Mouse (Mus musculus) CH12.LX (cell line): ENCODE data around the gene Vangl2. TPM values are rescaled to one million over a fixed set of nuclear protein-coding genes. Genes with fewer than 3 reads are reported as not detected.
A peak's percentile ranks its signal among the peaks of the same experiment; 100 is the strongest.

Source experiments
- DNase-seq: peaks from one replicate; pipeline ENCODE4 v3.0.0-alpha.2; 2013; ENCODE audit errors: extremely low read depth
- H3K27ac ChIP-seq: 2 replicates; pipeline ENCODE4 v1.5.1; 2012; ENCODE audit warnings: low read depth, mild to moderate bottlenecking, control low read depth, moderate library complexity; ENCODE audit not compliant: insufficient read depth
- H3K27me3 ChIP-seq: replicated peaks from 2 replicates; pipeline ENCODE3; 2012; ENCODE audit warnings: inconsistent platforms
- H3K36me3 ChIP-seq, 2 experiments: replicated peaks in 1 of 2; 2 replicates each; pipeline versions ENCODE3 to v1.6.1; 2012; ENCODE audit warnings: inconsistent platforms in 1 of 2, low read length in 1 of 2, mild to moderate bottlenecking in 1 of 2, mixed read lengths in 1 of 2, moderate library complexity in 1 of 2; ENCODE audit not compliant: control insufficient read depth in 1 of 2, insufficient read depth in 1 of 2
- H3K4me1 ChIP-seq, 2 experiments: 2 replicates each; pipeline ENCODE4 v1.6.1; 2012; ENCODE audit warnings: inconsistent platforms in 1 of 2, moderate library complexity in 1 of 2; ENCODE audit not compliant: insufficient read depth in 2 of 2, control insufficient read depth in 1 of 2
- H3K4me2 ChIP-seq: 2 replicates; pipeline ENCODE4 v1.6.1; 2012; ENCODE audit warnings: low read depth, mild to moderate bottlenecking, control low read depth; ENCODE audit not compliant: poor library complexity, insufficient read depth, severe bottlenecking
- H3K4me3 ChIP-seq, 3 experiments: fragments of 150-350 bp in 1 of 3; sonication (generic) in 1 of 3; replicated peaks in 1 of 3; 2 replicates each; pipeline versions ENCODE3 to v1.5.1; 2011 to 2012; ENCODE audit warnings: low read depth in 2 of 3, low read length in 2 of 3, mild to moderate bottlenecking in 2 of 3, moderate library complexity in 2 of 3, control low read depth in 1 of 3, improper control_type of control experiment in 1 of 3, inconsistent platforms in 1 of 3, mixed read lengths in 1 of 3; ENCODE audit not compliant: poor library complexity in 1 of 3
- H3K79me2 ChIP-seq: replicated peaks from 2 replicates; pipeline ENCODE4 v1.6.1; 2012; ENCODE audit warnings: mild to moderate bottlenecking, moderate library complexity; ENCODE audit not compliant: control insufficient read depth, poor library complexity, insufficient read depth, severe bottlenecking; ENCODE audit errors: extremely low read depth
- H3K9ac ChIP-seq: 2 replicates; pipeline ENCODE4 v1.6.1; 2012; ENCODE audit warnings: low read depth, mild to moderate bottlenecking, control low read depth, moderate library complexity; ENCODE audit not compliant: insufficient read depth
- H3K9me3 ChIP-seq: replicated peaks from 2 replicates; pipeline ENCODE3; 2012; ENCODE audit warnings: low read length, inconsistent platforms, mixed read lengths
- CTCF ChIP-seq, 2 experiments: IDR thresholded peaks in 1 of 2; conservative IDR thresholded peaks in 1 of 2; 2 replicates each; pipeline ENCODE4 v1.5.1; 2011 to 2012; ENCODE audit warnings: low read depth in 2 of 2, low read length in 2 of 2, improper control_type of control experiment in 1 of 2, inconsistent platforms in 1 of 2, mild to moderate bottlenecking in 1 of 2, moderate library complexity in 1 of 2
- E2F4 ChIP-seq: IDR thresholded peaks from 2 replicates; pipeline ENCODE4 v1.6.1; 2011; ENCODE audit warnings: low read depth, low read length, improper control_type of control experiment; ENCODE audit not compliant: insufficient replicate concordance
- ELF1 ChIP-seq: IDR thresholded peaks from 2 replicates; pipeline ENCODE4 v1.6.1; 2014; ENCODE audit warnings: low read depth, mild to moderate bottlenecking, inconsistent platforms, low read length, improper control_type of control experiment
- EP300 ChIP-seq: IDR thresholded peaks from 2 replicates; pipeline ENCODE4 v1.6.1; 2011; ENCODE audit warnings: low read length, improper control_type of control experiment
- ETS1 ChIP-seq: conservative IDR thresholded peaks from 2 replicates; pipeline ENCODE4 v1.6.1; 2012; ENCODE audit warnings: low read depth, mild to moderate bottlenecking, inconsistent platforms, low read length, improper control_type of control experiment, moderate library complexity
- GABPA ChIP-seq: IDR thresholded peaks from 2 replicates; pipeline ENCODE4 v1.6.1; 2012; ENCODE audit warnings: low read depth, low read length, improper control_type of control experiment, inconsistent platforms; ENCODE audit not compliant: insufficient replicate concordance
- IRF4 ChIP-seq: IDR thresholded peaks from 2 replicates; pipeline ENCODE4 v1.6.1; 2014; ENCODE audit warnings: low read depth, mild to moderate bottlenecking, inconsistent platforms, low read length, improper control_type of control experiment
- JUN ChIP-seq: IDR thresholded peaks from 2 replicates; pipeline ENCODE4 v1.6.1; 2011; ENCODE audit warnings: low read depth, mild to moderate bottlenecking, low read length, improper control_type of control experiment, moderate library complexity; ENCODE audit not compliant: insufficient read depth
- JUND ChIP-seq: conservative IDR thresholded peaks from 2 replicates; pipeline ENCODE4 v1.6.1; 2011; ENCODE audit warnings: low read depth, low read length, improper control_type of control experiment
- KAT2A ChIP-seq: IDR thresholded peaks from 2 replicates; pipeline ENCODE4 v1.6.1; 2012; ENCODE audit warnings: low read length, improper control_type of control experiment, inconsistent platforms; ENCODE audit not compliant: insufficient replicate concordance
- MAFK ChIP-seq: IDR thresholded peaks from 2 replicates; pipeline ENCODE4 v1.6.1; 2011; ENCODE audit warnings: low read length, improper control_type of control experiment; ENCODE audit not compliant: insufficient replicate concordance
- MAX ChIP-seq: IDR thresholded peaks from 2 replicates; pipeline ENCODE4 v1.6.1; 2011; ENCODE audit warnings: low read length, improper control_type of control experiment
- MYC ChIP-seq: IDR thresholded peaks from 2 replicates; pipeline ENCODE4 v1.6.1; 2011; ENCODE audit warnings: low read depth, mild to moderate bottlenecking, improper control_type of control experiment, low read length
- NELFE ChIP-seq: IDR thresholded peaks from 2 replicates; pipeline ENCODE4 v1.6.1; 2011; ENCODE audit warnings: low read depth, low read length, improper control_type of control experiment
- PAX5 ChIP-seq: IDR thresholded peaks from 2 replicates; pipeline ENCODE4 v1.6.1; 2012; ENCODE audit warnings: low read length, inconsistent platforms, mixed read lengths
- POLR2A ChIP-seq: IDR thresholded peaks from 2 replicates; pipeline ENCODE4 v1.6.1; 2011; ENCODE audit warnings: low read depth, mild to moderate bottlenecking, improper control_type of control experiment, low read length
- RAD21 ChIP-seq: IDR thresholded peaks from 2 replicates; pipeline ENCODE4 v1.6.1; 2011; ENCODE audit warnings: low read depth, mild to moderate bottlenecking, low read length, improper control_type of control experiment, moderate library complexity
- RCOR1 ChIP-seq: conservative IDR thresholded peaks from 2 replicates; pipeline ENCODE4 v1.6.1; 2012; ENCODE audit warnings: low read depth, mild to moderate bottlenecking, inconsistent platforms, low read length, improper control_type of control experiment
- SMC3 ChIP-seq: IDR thresholded peaks from 2 replicates; pipeline ENCODE4 v1.6.1; 2011; ENCODE audit warnings: low read depth, low read length, improper control_type of control experiment
- TCF12 ChIP-seq: IDR thresholded peaks from 2 replicates; pipeline ENCODE4 v1.6.1; 2014; ENCODE audit warnings: low read depth, mild to moderate bottlenecking, inconsistent platforms, low read length, improper control_type of control experiment
- UBTF ChIP-seq: IDR thresholded peaks from 2 replicates; pipeline ENCODE4 v1.6.1; 2012; ENCODE audit warnings: low read depth, mild to moderate bottlenecking, inconsistent platforms, low read length, improper control_type of control experiment, moderate library complexity
- USF2 ChIP-seq: conservative IDR thresholded peaks from 2 replicates; pipeline ENCODE4 v1.6.1; 2011; ENCODE audit warnings: low read depth, low read length, improper control_type of control experiment
- ZC3H11A ChIP-seq: IDR thresholded peaks from 2 replicates; pipeline ENCODE4 v1.6.1; 2012; ENCODE audit warnings: low read depth, mild to moderate bottlenecking, inconsistent platforms, low read length, improper control_type of control experiment
- ZKSCAN1 ChIP-seq: IDR thresholded peaks from 2 replicates; pipeline ENCODE4 v1.6.1; 2012; ENCODE audit warnings: low read depth, inconsistent platforms, low read length, improper control_type of control experiment, borderline replicate concordance
- ZMIZ1 ChIP-seq: IDR thresholded peaks from 2 replicates; pipeline ENCODE4 v1.6.1; 2012; ENCODE audit warnings: low read depth, mild to moderate bottlenecking, inconsistent platforms, low read length, improper control_type of control experiment
- dilution Hi-C: fragments of 300-500 bp; cut with MboI; formaldehyde crosslinking; loops from 2 replicates; pipeline ENCODE4 v1.14.3; 2020; ENCODE audit warnings: low sequenced_read_pairs; ENCODE audit not compliant: extremely low pct_unique_long_range_greater_than_20kb, extremely low pct_ligation_motif_present
- in situ Hi-C: fragments of 300-500 bp; cut with MboI; formaldehyde crosslinking; loops from 3 replicates; pipeline ENCODE4 v1.14.3; 2019; ENCODE audit warnings: low sequenced_read_pairs, low pct_ligation_motif_present, low pct_unique_long_range_greater_than_20kb, mixed read lengths
- polyA plus RNA-seq: library from polyadenylated mRNA; unstranded; fragments of >175 nt; gene quantifications from 2 replicates; pipeline ENCODE4 v1.2.1, GENCODE M21; 2012; ENCODE audit warnings: low read depth; ENCODE audit not compliant: insufficient read length
- total RNA-seq, 2 experiments: library from RNA; depleted of rRNA; stranded (reverse); fragments of 300-350 nt in 1 of 2; fragments of >200 nt in 1 of 2; gene quantifications; 2 replicates each; pipeline ENCODE4 v1.2.3; 2012 to 2014

Gene Vangl2
- total and polyA plus RNA-seq, 3 experiments = 3.6 to 7.9 (median 7.3) TPM

DNA sequence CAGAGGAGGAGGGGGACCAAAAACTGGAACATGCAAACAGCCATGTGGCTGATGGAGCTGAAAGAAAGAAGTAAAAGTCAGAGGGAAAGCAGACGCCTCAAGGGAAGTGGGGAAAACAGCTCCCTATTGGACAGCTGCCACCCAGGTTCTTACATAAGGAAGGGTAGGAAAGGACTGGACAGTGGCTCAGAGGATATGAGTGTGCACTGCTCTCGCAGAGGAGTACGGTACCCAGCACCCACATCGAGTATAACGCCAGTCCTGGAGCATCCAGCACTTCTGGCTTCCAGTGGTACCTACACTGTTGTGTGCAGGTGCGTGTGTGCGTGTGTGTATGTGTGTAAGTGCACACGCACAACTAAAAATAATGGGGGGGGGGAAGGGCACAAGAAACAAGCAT, 18.2 kb upstream of the Vangl2 start:
- Histone ChIP-seq H3K9me3 (no peaks in the 10 kb centered on the region), H3K27ac (no peak overlapping the region), H3K4me3 (no peak overlapping the region), H3K4me1 (peaks cover 3 to 16% of the 10 kb centered on the region in 2 experiments; a peak in 2 of 4 replicates), H3K36me3 (peaks cover 0 to 29% of the 10 kb centered on the region in 2 experiments), H3K9ac (no peak overlapping the region), H3K79me2 (no peaks in the 10 kb centered on the region), H3K27me3 (no peaks in the 10 kb centered on the region), H3K4me2 (peak overlapping the region; percentile 59; the same call in 1 of the 2 replicates)
- in situ Hi-C loops = loop anchor here (25.0 kb wide), 1 partner anchor 266 kb away; no protein-coding TSS in a partner anchor
- DNase-seq = no peak
- dilution Hi-C loops = no loop called here
- TF ChIP-seq ZC3H11A (no peak), TCF12 (no peak), EP300 (no peak), SMC3 (no peak), JUN (no peak), ELF1 (no peak), RCOR1 (no peak), NELFE (no peak), ZMIZ1 (no peak), MAX (no peak), MYC (no peak), IRF4 (no peak), GABPA (no peak)

DNA sequence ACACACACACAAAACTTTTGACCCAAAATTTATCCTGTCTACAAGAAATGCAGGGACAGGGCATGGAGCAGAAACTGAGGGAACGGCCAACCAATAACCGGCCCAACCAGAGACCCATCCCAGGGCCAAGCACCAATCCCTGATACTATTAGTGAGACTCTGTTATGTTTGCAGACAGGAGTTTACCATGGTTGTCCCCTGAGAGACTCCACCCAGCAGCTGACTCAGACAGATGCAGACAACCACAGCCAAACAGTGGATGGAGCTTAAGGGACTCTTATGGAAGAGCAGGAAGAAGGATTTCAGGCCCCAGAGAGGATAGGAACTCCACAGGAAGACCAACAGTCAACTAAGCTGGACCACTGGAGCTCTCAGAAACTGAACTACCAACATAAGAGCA, 1.7 kb upstream of the Vangl2 start:
- no peaks in the 10 kb centered on the region for H3K79me2 ChIP-seq
- no peak overlapping the region for H3K4me2 ChIP-seq
- no peaks in the 10 kb centered on the region for H3K27me3 ChIP-seq
- no peaks in the 10 kb centered on the region for H3K36me3 ChIP-seq
- TF ChIP-seq UBTF (no peak), PAX5 (no peak), USF2 (no peak), MAFK (no peak), POLR2A (no peak), JUND (no peak), GABPA (no peak), E2F4 (no peak), SMC3 (no peak), ETS1 (no peak), RAD21 (no peak), ZMIZ1 (no peak), JUN (no peak), CTCF (conservative IDR thresholded peaks at IDR 0.05 in 1 of 2, IDR thresholded peaks at IDR 0.05 in 1 of 2; ENCODE audit: low read depth in 2 of 2, low read length in 2 of 2) (no peak), ZKSCAN1 (no peak), KAT2A (no peak), TCF12 (no peak), EP300 (no peak)
- TF ChIP-seq, all 38 proteins: peak for 0
- Histone ChIP-seq H3K9me3 (no peaks in the 10 kb centered on the region), H3K27ac (no peak overlapping the region), H3K9ac (no peak overlapping the region), H3K4me3 (no peak overlapping the region), H3K4me1 (peaks cover 7 to 20% of the 10 kb centered on the region in 2 experiments; a peak in 3 of 4 replicates)
- dilution Hi-C loops = no loop called here
- no peak for DNase-seq
- in situ Hi-C loops = loop anchor here (25.0 kb wide), 1 partner anchor 282 kb away; no protein-coding TSS in a partner anchor
